Mouse (Mus musculus) bone marrow, adult 2 months (tissue): ENCODE measurements around the gene Tcte2. TPM values are rescaled to one million over a fixed set of nuclear protein-coding genes. Genes with fewer than 3 reads are reported as not detected.

Experiments
- H3K27ac ChIP-seq: fragments of 200-500 bp; 2 replicates; pipeline ENCODE4 v1.5.1; 2012; ENCODE audit warnings: low read depth, mild to moderate bottlenecking, control low read depth, inconsistent platforms, low read length; ENCODE audit not compliant: control insufficient read depth, poor library complexity, insufficient read depth
- H3K4me1 ChIP-seq: fragments of 200-500 bp; 2 replicates; pipeline ENCODE4 v1.6.1; 2011; ENCODE audit warnings: low read length; ENCODE audit not compliant: control insufficient read depth, insufficient read depth
- H3K4me3 ChIP-seq: fragments of 200-500 bp; replicated peaks from 2 replicates; pipeline ENCODE3; 2011; ENCODE audit warnings: mild to moderate bottlenecking, low read depth, low read length, control low read depth; ENCODE audit not compliant: control insufficient read depth
- CTCF ChIP-seq: fragments of 200-500 bp; IDR thresholded peaks from 2 replicates; pipeline ENCODE4 v1.5.1; 2011; ENCODE audit warnings: low read length, control low read depth; ENCODE audit not compliant: control insufficient read depth, insufficient read depth
- POLR2A ChIP-seq: fragments of 200-500 bp; IDR thresholded peaks from 2 replicates; pipeline ENCODE4 v1.6.1; 2011; ENCODE audit warnings: low read depth, mild to moderate bottlenecking, control low read depth, low read length, borderline replicate concordance; ENCODE audit not compliant: control insufficient read depth
- WGBS: fragments of 180-500 bp; shearing (Covaris S2); methylation state at CpG from one replicate; pipeline ENCODE4 v1.1.7; 2018; 5-methylcytosine and 5-hydroxymethylcytosine counted together
- polyA plus RNA-seq: library from polyadenylated mRNA; stranded (reverse); fragments of >200 nt; gene quantifications from 2 replicates; pipeline ENCODE4 v1.2.4, GENCODE M21; 2011; ENCODE audit warnings: low replicate concordance; ENCODE audit not compliant: missing spikeins, insufficient read depth, insufficient read length

Gene Tcte2
- polyA plus RNA-seq, 1 experiment, result 4.1 TPM

DNA sequence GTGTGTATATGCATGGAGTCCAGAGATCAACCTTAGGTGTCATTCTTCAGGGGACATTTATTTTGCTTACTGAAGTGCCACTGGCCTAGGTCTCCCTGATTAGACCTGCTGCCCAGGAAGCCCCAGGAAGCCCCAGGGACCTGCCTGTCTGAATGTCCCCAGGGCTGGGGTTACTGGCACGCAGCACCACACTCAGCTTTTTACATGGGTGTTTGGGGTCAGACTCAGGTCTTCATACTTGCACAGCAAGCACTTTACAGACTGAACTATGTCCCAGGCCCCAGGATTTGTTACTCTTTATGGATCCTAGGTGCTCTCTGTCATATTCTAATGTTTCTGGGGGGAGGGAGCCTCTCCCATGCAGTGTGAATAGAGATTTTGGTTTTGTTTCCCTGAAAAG lies 95.9 kb downstream of the Tcte2 start:
- H3K4me3 ChIP-seq, result no peak overlapping the region
- 84% methylated on average over 1 of the region's 1 CpGs for WGBS
- TF ChIP-seq POLR2A, result no peak
- no peaks in the 10 kb centered on the region for H3K4me1 ChIP-seq
- H3K27ac ChIP-seq, result no peak overlapping the region

DNA sequence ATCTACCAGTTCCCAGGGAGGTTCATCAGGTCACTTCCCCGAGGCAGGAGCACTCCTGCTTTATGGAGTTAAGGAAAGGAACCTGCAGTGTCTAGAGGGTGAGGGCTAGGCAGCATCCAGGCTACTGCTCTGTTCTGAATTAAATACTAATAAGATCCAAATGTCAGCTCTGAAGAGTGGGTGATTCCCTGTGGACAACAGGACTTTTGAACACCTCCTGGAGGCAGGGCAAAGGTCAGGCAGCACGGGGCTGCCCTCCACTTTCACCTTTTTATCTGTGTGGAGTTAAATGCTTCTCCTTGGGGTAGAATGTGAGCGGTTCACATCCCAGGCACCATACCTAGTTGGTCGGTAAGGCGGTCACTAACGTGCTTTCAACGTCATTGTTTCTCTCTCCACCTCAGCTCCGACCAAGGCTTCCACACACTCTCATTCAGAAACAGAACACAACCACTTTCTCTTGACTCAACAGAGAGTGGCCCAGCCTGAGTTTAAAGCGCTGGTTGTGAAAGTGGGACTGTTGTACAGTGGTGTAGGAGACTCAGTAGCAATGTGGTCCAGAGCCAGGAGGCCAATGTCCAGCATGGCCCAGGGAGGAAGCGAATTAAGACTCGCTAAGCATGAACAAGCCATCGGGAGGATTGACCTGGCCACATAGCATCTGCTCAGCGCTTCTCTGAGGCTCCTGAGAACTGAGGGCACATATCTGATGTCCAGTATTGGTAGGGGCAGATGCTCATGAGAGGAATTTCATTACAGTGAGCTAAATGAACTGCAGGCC lies 98.0 kb downstream of the Tcte2 start:
- TF ChIP-seq POLR2A (no peak), CTCF (no peak)
- WGBS, result 81% methylated on average over 13 of the region's 13 CpGs
- no peak overlapping the region for H3K27ac ChIP-seq
- peaks cover 6% of the 10 kb centered on the region for H3K4me1 ChIP-seq
- no peak overlapping the region for H3K4me3 ChIP-seq

Other genes with a start within 250 kb of the Tcte2 start
- 6.6 and 7.9 TPM in 2 replicates for gene Afdn, start 1.3 kb downstream of the Tcte2 start, polyA plus RNA-seq
- gene Gm7168, start 186.5 kb upstream of the Tcte2 start, polyA plus RNA-seq, result not detected in 2 replicates
- not detected in 2 replicates for gene Gm7356, start 241.9 kb upstream of the Tcte2 start, polyA plus RNA-seq